Mouse (Mus musculus): ENCODE measurements around the gene Actr1b.
A peak's percentile ranks its signal among the peaks of the same experiment; 100 is the strongest.
"Not testable (repeated sequence)": the region's sequence is repeated elsewhere in the genome, so short reads cannot be mapped to it uniquely, and the experiment has no call there.

The Actr1b gene

DNA sequence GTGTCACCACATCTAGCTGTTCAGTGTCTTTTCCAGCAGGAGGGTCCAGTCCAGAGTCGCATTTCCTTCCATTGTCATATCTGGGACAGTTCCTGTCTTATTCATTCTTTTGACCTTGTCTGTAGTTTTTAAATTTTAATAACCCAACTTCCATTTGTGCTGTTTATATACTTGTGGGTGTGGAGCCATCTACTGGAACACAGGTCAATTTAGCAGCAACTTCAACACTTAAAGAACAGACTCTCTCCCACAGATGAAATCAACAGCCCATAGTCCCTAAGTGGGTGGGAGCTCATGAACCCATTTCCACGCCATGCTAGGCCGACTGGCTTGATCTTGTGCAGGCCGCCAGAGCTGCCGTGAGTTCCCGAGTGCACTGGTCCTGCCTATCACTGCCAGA is 17.8 kb downstream of the Actr1b start:
- DNase-seq, result no peak

GRCm38 (mm10) chr1:36694871-36695270 is 19.4 kb downstream of the Actr1b start:
- DNase-seq, result no peak

- DNase-seq, result peak; percentile 98 to 99
Observed at GRCm38 (mm10) chr1:36691271-36692155, 22.7 kb downstream of the Actr1b start, which contains the start of gene Cox5b. TSS of gene Cox5b (plus strand) at chr1:36691449.

DNA sequence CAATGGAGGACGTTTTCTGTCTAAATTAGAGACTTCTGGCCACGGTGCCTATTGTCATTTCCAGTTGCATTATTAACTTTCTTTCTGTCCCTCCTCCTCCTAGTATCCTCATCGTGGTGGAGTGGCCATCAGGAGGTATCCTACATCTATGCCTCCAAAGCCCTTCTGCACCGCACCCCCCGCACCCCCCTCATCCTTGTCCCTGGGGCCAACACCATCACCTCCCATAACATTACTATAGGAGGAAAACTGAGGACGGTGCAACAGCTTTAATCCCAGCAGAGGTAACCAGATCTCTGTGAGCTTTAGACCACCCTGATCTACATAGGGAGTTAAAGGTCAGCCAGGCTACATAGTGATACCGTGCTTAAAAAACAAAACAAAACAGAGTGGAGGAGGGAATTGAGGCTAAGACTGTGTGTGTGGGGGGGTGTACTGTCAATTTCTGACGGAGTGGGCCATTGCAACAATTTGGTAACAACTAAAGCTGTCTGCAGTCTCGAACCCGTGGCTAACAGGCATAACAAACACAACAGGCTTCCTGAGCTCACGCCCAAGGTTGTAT is 23.5 kb downstream of the Actr1b start:
- no peak for DNase-seq

GRCm38 (mm10) chr1:36683810-36684467 is 30.3 kb downstream of the Actr1b start:
- peak; percentile 88 to 92 for DNase-seq

- DNase-seq, result no peak
Observed at GRCm38 (mm10) chr1:36682620-36683355, 31.4 kb downstream of the Actr1b start, which contains the start of gene Fam178b. TSS of gene Fam178b (minus strand) at chr1:36683183.

DNA sequence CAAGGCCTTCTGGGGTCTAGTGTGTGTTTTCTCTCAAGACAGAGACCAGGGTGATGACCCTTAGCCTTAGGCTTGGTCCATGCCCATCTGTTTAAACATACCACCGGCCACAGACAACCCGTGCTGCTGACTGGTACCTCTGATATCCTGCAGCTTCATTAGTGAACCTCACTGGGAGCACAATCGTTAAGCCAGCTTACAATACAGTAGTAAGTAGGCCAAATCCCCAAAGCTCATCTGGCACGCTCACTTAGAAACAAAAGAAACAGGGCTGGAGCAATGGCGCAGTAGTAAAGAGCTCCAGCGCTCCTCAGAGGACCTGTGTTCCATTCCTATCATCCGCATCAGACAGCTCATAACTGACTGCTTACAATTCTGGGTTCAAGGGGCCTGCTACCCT is 33.3 kb downstream of the Actr1b start:
- DNase-seq, result no peak

DNA sequence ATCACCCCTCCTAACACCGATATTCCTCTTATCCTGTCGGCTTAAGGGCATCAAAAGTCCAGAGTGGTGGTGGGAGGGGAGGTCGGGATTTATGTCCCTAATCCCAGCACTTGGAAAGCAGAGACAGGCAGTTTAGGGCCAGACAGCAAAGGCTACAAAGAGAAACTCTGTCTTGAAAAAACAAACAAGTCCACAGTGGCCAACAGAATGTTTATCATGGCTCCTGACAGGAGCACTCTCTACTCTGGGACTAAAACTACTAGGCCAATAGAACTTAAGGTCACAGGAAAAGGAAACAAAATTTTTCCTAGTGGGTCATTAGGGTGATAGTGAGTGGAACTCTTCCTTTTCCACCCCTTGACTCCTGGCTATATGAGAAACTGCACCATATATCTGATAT is 39.3 kb downstream of the Actr1b start:
- DNase-seq, result peak in 1 of 2 experiments; percentile 24

GRCm38 (mm10) chr1:36672648-36673350 is 41.4 kb downstream of the Actr1b start:
- DNase-seq, result no peak

GRCm38 (mm10) chr1:36671260-36671659 is 43.0 kb downstream of the Actr1b start:
- DNase-seq, result no peak

DNA sequence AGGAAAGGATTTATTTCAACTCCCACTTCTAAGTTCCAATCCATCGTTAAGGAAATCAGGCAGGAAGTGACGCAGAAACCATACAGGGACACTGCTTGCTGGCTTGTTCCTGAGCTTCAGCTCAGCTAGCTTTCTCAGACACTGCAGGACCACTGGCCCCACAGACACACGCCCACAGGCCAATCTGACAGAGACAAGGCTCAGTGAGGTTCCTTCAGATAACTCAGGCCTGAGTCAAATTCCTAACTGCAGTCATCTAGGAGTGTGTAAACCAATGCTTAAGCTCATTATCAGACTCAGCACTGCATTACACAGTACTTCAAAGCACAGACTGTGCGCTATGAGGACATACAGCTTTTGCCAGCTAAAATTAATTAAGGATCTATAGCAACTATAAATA is 44.0 kb downstream of the Actr1b start:
- DNase-seq, result no peak

GRCm38 (mm10) chr1:36668007-36668406 is 46.2 kb downstream of the Actr1b start:
- DNase-seq, result not testable (repeated sequence)

GRCm38 (mm10) chr1:36665934-36666333 is 48.3 kb downstream of the Actr1b start:
- DNase-seq, result no peak

DNA sequence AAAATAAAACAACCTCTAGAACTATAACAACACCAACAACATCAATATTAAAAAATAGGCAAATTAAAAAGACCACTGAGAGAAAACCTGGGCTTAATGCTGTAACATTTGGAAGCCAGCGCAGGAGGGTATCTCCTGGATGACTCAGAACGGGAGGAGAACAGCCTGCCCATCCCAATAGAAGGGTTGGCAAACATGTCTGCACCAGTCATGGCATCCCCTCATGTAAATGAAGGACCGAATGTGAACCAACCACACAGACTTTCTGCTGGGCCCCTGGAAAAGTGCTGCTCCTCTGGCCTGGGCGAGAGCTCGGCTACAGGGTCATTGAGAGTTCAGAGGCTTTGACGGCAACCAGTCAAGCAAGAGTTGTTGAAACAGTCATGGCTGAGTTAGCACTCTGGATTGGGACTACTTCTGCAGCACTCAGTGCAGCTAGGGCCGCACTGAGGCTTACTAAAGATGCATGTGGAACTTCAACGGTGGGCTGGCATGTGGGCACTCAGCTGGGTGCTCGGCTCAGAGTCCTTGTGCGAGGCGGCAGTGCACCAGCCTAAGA is 49.0 kb downstream of the Actr1b start:
- DNase-seq, result peak; percentile 16 to 41

GRCm38 (mm10) chr1:36664457-36664856 is 49.8 kb downstream of the Actr1b start:
- DNase-seq, result peak; percentile 17 to 33

GRCm38 (mm10) chr1:36658621-36659399 is 55.4 kb downstream of the Actr1b start:
- DNase-seq, result no peak

DNA sequence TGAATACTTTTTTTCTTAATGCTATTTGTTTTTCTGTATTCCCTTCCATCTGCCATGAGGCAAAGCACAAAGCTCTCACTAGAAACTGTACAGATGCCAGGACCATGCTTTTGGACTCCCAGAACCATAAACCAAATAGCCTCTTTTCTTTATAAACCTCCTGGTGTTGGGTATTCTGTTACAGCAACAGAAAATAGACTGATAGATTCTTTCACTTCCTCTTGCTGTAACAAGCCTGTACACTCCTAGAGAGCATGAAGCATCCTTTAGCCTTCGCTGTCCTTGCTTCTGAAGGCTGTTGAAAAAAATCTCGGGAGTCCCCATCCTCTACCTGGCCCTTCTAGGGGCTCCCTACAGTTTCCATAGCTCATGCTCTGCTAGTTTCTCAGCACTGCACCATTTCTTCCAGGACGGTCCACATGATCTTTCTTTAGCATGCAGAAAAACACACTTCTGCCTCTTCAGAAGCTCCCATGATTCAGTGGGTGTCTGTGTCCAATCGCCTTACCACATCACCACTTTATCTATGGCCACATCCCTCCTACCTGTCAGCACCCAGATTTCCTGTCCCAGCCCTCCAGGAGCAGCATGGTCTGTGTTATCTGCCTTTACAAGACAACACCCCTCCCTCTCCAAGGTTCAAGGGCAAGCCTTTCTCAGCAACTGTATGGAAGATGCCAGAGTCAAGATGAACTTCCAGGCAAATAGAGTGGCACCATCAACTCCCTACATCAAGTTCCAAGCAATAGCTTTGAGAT is 56.4 kb downstream of the Actr1b start:
- no peak for DNase-seq

- no peak for DNase-seq
Observed at GRCm38 (mm10) chr1:36656233-36656632, 58.0 kb downstream of the Actr1b start.

- DNase-seq, result no peak
Observed at GRCm38 (mm10) chr1:36655039-36655438, 59.2 kb downstream of the Actr1b start.

All from kidney, postnatal 36 days (tissue).